Comparison of ENCODE assay signal across 8 mouse cellular contexts in genomic region chrX:69361055-69361558, GRCm38 (mm10). TPM values are rescaled to one million over a fixed set of nuclear protein-coding genes. Genes with fewer than 3 reads are reported as not detected.
A peak's percentile ranks its signal among the peaks of the same experiment; 100 is the strongest.
DNase-seq lines count a peak whose midpoint lies in the region; ATAC-seq and TF ChIP-seq lines count a peak whose summit lies in the region.

No protein-coding gene starts in this region.

- no peak for DNase-seq in liver, adult 2 months (ENCODE audit: extremely low read depth, low read depth, low spot score)
- no peak for DNase-seq in liver
- DNase-seq in embryonic facial prominence, embryonic 14.5 days (ENCODE audit: low spot score): peak; percentile 2
- no peak for DNase-seq in midbrain, postnatal 0 days (ENCODE audit: low spot score)
- DNase-seq in left cerebral cortex, postnatal 25 days (ENCODE audit: low spot score in 2 of 2): no peak
- no peak for DNase-seq in gastrocnemius, adult 18-20 months (ENCODE audit: low spot score)

- H3K4me3 ChIP-seq in liver, adult 2 months (ENCODE audit: insufficient read depth, low read depth, low read length): 0 out of 2 replicates have a peak overlapping the region, but pooled peaks have one; percentile 2
- H3K4me3 ChIP-seq in embryonic facial prominence, embryonic 14.5 days (ENCODE audit: low read depth, low read length): peak overlapping the region; percentile 60
- peak overlapping the region; percentile 66 for H3K4me3 ChIP-seq in hindbrain, embryonic 16.5 days (ENCODE audit: low read length)
- H3K4me3 ChIP-seq in midbrain, postnatal 0 days (ENCODE audit: low read depth, low read length): peak overlapping the region; percentile 60

- no peak for TF ChIP-seq POLR2A in liver, adult 2 months (IDR thresholded peaks at IDR 0.05; ENCODE audit: extremely low read depth, insufficient read depth, low read length)

- H3K9me3 ChIP-seq in embryonic facial prominence, embryonic 14.5 days (ENCODE audit: control insufficient read depth, low read length): no peaks in the 10 kb centered on the region
- no peaks in the 10 kb centered on the region for H3K9me3 ChIP-seq in hindbrain, embryonic 16.5 days (ENCODE audit: control insufficient read depth, low read length)
- H3K9me3 ChIP-seq in midbrain, postnatal 0 days (ENCODE audit: low read length): no peaks in the 10 kb centered on the region

- H3K27me3 ChIP-seq in liver, adult 2 months (ENCODE audit: control insufficient read depth, insufficient read depth, low read length): no peaks in the 10 kb centered on the region
- peaks cover 15% of the 10 kb centered on the region for H3K27me3 ChIP-seq in embryonic facial prominence, embryonic 14.5 days (replicated peaks; ENCODE audit: control insufficient read depth, insufficient read depth, low read length)
- no peaks in the 10 kb centered on the region for H3K27me3 ChIP-seq in hindbrain, embryonic 16.5 days (replicated peaks; ENCODE audit: control insufficient read depth, insufficient read depth, low read length)
- no peaks in the 10 kb centered on the region for H3K27me3 ChIP-seq in midbrain, postnatal 0 days (ENCODE audit: insufficient read depth, low read length)

- no peak for ATAC-seq in embryonic facial prominence, embryonic 14.5 days (ENCODE audit: low read depth)
- no peak for ATAC-seq in hindbrain, embryonic 16.5 days
- no peak for ATAC-seq in midbrain, postnatal 0 days (ENCODE audit: low FRiP score)
- no peak for ATAC-seq in erythroblast, adult 5-6 weeks (replicated peaks; ENCODE audit: low FRiP score, poor library complexity, severe bottlenecking)

- peak overlapping the region; percentile 62 for H3K4me2 ChIP-seq in embryonic facial prominence, embryonic 14.5 days (ENCODE audit: low read depth, low read length)
- peak overlapping the region; percentile 64 for H3K4me2 ChIP-seq in hindbrain, embryonic 16.5 days (ENCODE audit: low read length)
- peak overlapping the region; percentile 51 for H3K4me2 ChIP-seq in midbrain, postnatal 0 days (ENCODE audit: low read depth, low read length, poor library complexity, severe bottlenecking)

- TF ChIP-seq CTCF in liver, adult 2 months (IDR thresholded peaks at IDR 0.05; ENCODE audit: low read depth, low read length): no peak
- no peak for TF ChIP-seq CTCF in midbrain, postnatal 0 days (IDR thresholded peaks at IDR 0.05)

- intact Hi-C loops in left cerebral cortex, postnatal 25 days (cut with DNase I): loop anchor here (2.0 to 10.0 kb wide), 2 partner anchors 352 to 804 kb away; no protein-coding TSS in a partner anchor

- no peak overlapping the region for H3K27ac ChIP-seq in liver, adult 2 months (replicated peaks; ENCODE audit: insufficient read depth, low read depth, low read length)
- no peak overlapping the region for H3K27ac ChIP-seq in embryonic facial prominence, embryonic 14.5 days (replicated peaks; ENCODE audit: low read depth, low read length)
- H3K27ac ChIP-seq in hindbrain, embryonic 16.5 days (ENCODE audit: low read depth, low read length): peak overlapping the region; percentile 86
- no peak overlapping the region for H3K27ac ChIP-seq in midbrain, postnatal 0 days (ENCODE audit: low read depth, low read length)

- WGBS in liver, adult 2 months: 3% methylated on average over 10 of the region's 10 CpGs
- 31% methylated on average over 10 of the region's 10 CpGs for whole genome bisulfite sequencing in embryonic facial prominence, embryonic 14.5 days
- WGBS in hindbrain, embryonic 16.5 days: 5% methylated on average over 8 of the region's 10 CpGs
- WGBS in midbrain, postnatal 0 days: 21% methylated on average over 10 of the region's 10 CpGs

- H3K4me1 ChIP-seq in liver, adult 2 months (ENCODE audit: control insufficient read depth, insufficient read depth, low read length): no peaks in the 10 kb centered on the region
- no peaks in the 10 kb centered on the region for H3K4me1 ChIP-seq in embryonic facial prominence, embryonic 14.5 days (ENCODE audit: control insufficient read depth, insufficient read depth, low read length)
- peaks cover 3% of the 10 kb centered on the region; the same call in 1 of the 2 replicates for H3K4me1 ChIP-seq in hindbrain, embryonic 16.5 days (ENCODE audit: control insufficient read depth, insufficient read depth, low read depth, low read length)
- no peaks in the 10 kb centered on the region for H3K4me1 ChIP-seq in midbrain, postnatal 0 days (ENCODE audit: insufficient read depth, low read length)

- H3K36me3 ChIP-seq in liver, adult 2 months (ENCODE audit: control insufficient read depth, insufficient read depth, low read length): no peaks in the 10 kb centered on the region
- no peaks in the 10 kb centered on the region for H3K36me3 ChIP-seq in embryonic facial prominence, embryonic 14.5 days (ENCODE audit: control insufficient read depth, insufficient read depth, low read length)
- no peaks in the 10 kb centered on the region for H3K36me3 ChIP-seq in hindbrain, embryonic 16.5 days (ENCODE audit: control insufficient read depth, insufficient read depth, low read length)
- H3K36me3 ChIP-seq in midbrain, postnatal 0 days (ENCODE audit: insufficient read depth, low read length): no peaks in the 10 kb centered on the region

- H3K79me2 ChIP-seq in liver, adult 2 months (ENCODE audit: control insufficient read depth, insufficient read depth, low read length): no peaks in the 10 kb centered on the region

- H3K9ac ChIP-seq in liver, adult 2 months (ENCODE audit: low read depth, low read length): no peak overlapping the region
- H3K9ac ChIP-seq in embryonic facial prominence, embryonic 14.5 days (ENCODE audit: low read depth, low read length): peak overlapping the region; percentile 68
- H3K9ac ChIP-seq in hindbrain, embryonic 16.5 days (ENCODE audit: low read depth, low read length): peak overlapping the region; percentile 81
- peak overlapping the region; percentile 64 for H3K9ac ChIP-seq in midbrain, postnatal 0 days (replicated peaks; ENCODE audit: low read length, poor library complexity, severe bottlenecking)

RNA-seq across cellular contexts. Expression of gene Aff2, which starts 1.0 kb away (rescaled TPM):
- total RNA-seq in liver, adult 2 months (2014; rRNA removed): 0.07 and 0.09 TPM in 2 replicates
- polyA plus RNA-seq in liver, adult 2 months (2012; rRNA removed): 0.01 and 0.05 TPM in 2 replicates
- polyA plus RNA-seq in embryonic facial prominence, embryonic 14.5 days (2014; fragmentation: Nextera tagmentation; extraction: Ambion mirVana): 5.7 and 6.8 TPM in 2 replicates
- 13.2 and 14.3 TPM in 2 replicates for polyA plus RNA-seq in hindbrain, embryonic 16.5 days (2015; fragmentation: Nextera tagmentation; extraction: Ambion mirVana)
- 13.8 and 23.3 TPM in 2 replicates for total RNA-seq in midbrain, postnatal 0 days (2014; rRNA removed)
- 11.1 and 16.2 TPM in 2 replicates for polyA plus RNA-seq in midbrain, postnatal 0 days (2015; fragmentation: Nextera tagmentation; extraction: Ambion mirVana)
- total RNA-seq in erythroblast, adult 5-6 weeks (2015; ENCODE audit: low replicate concordance): 0.84 and 2.9 TPM in 2 replicates
- 1.3 TPM in 2 replicates for total RNA-seq in erythroblast, adult 5-6 weeks (2017; ENCODE audit: low replicate concordance)
- total RNA-seq in left cerebral cortex, postnatal 25 days (2021): 10 to 100 TPM; 22.0 to 23.1 TPM
- under 1 TPM; 0.76 to 0.84 TPM for total RNA-seq in gastrocnemius, adult 18-20 months (2021)

Comparison
In these comparisons a context has a peak if more than half of its experiments do, and no peak if none do; other contexts are left out.
1. H3K4me3 ChIP-seq: peak in every context shown above with its lines; median percentile 66 in hindbrain, embryonic 16.5 days; 60 in embryonic facial prominence, embryonic 14.5 days; 60 in midbrain, postnatal 0 days; 2 in liver, adult 2 months.